Mouse (Mus musculus) heart, embryonic 10.5 days (tissue): ENCODE results near the gene Slc5a12. TPM values are rescaled to one million over a fixed set of nuclear protein-coding genes. Genes with fewer than 3 reads are reported as not detected.

Source experiments
- DNase-seq: peaks from one replicate; pipeline ENCODE4 v3.0.0-alpha.2; 2017; ENCODE audit warnings: low spot score
- H3K27ac ChIP-seq: fragments of 300-500 bp; sonication (generic); 2 replicates; pipeline ENCODE4 v1.5.1; 2016; ENCODE audit warnings: mild to moderate bottlenecking
- H3K27me3 ChIP-seq: fragments of 300-500 bp; sonication (generic); 2 replicates; pipeline ENCODE4 v1.6.1; 2016; ENCODE audit warnings: mild to moderate bottlenecking; ENCODE audit not compliant: poor library complexity, insufficient read depth, severe bottlenecking
- H3K36me3 ChIP-seq: fragments of 300-500 bp; sonication (generic); 2 replicates; pipeline ENCODE4 v1.6.1; 2016; ENCODE audit warnings: mild to moderate bottlenecking, moderate library complexity
- H3K4me1 ChIP-seq: fragments of 300-500 bp; sonication (generic); 2 replicates; pipeline ENCODE4 v1.6.1; 2016; ENCODE audit warnings: mild to moderate bottlenecking
- H3K4me3 ChIP-seq: fragments of 300-500 bp; sonication (generic); 2 replicates; pipeline ENCODE4 v1.5.1; 2016; ENCODE audit warnings: mild to moderate bottlenecking, moderate library complexity
- H3K9me3 ChIP-seq: fragments of 300-500 bp; sonication (generic); 2 replicates; pipeline ENCODE4 v1.6.1; 2016; ENCODE audit warnings: mild to moderate bottlenecking, moderate library complexity
- WGBS: fragments of 180-500 bp; shearing (Covaris S2); methylation state at CpG from one replicate; pipeline ENCODE4 v1.1.7; 2016; 5-methylcytosine and 5-hydroxymethylcytosine counted together
- polyA plus RNA-seq: library from polyadenylated mRNA; unstranded; fragments of >200 nt; fragmentation: Nextera tagmentation; extraction: Ambion mirVana; gene quantifications from 2 replicates; pipeline ENCODE4 v1.2.1, GENCODE M21; 2016

Slc5a12 gene
- not detected in 2 replicates for polyA plus RNA-seq

GRCm38 (mm10) chr2:110596932-110597331, at the start of gene Slc5a12:
TSS of gene Slc5a12 (plus strand) at chr2:110597298.
- Histone ChIP-seq H3K4me3 (no peak within 1 kb of the TSS), H3K27ac (no peak within 1 kb of the TSS), H3K4me1 (no peaks in the 10 kb centered on the region), H3K36me3 (no peaks in the 10 kb centered on the region), H3K9me3 (no peaks in the 10 kb centered on the region), H3K27me3 (no peaks in the 10 kb centered on the region)
- DNase-seq = no peak
- 61% methylated on average over 2 of the region's 2 CpGs for WGBS

GRCm38 (mm10) chr2:110556098-110556497, 41.0 kb upstream of the Slc5a12 start:
- H3K4me3 ChIP-seq = no peak overlapping the region
- DNase-seq = no peak
- H3K4me1 ChIP-seq = no peaks in the 10 kb centered on the region
- no peak overlapping the region for H3K27ac ChIP-seq
- no peaks in the 10 kb centered on the region for H3K9me3 ChIP-seq
- WGBS = 79% methylated on average over 1 of the region's 1 CpGs
- H3K27me3 ChIP-seq = no peaks in the 10 kb centered on the region
- H3K36me3 ChIP-seq = no peaks in the 10 kb centered on the region

GRCm38 (mm10) chr2:110562621-110563020, 34.5 kb upstream of the Slc5a12 start:
- no peak for DNase-seq
- WGBS = 74% methylated on average over 2 of the region's 2 CpGs
- no peaks in the 10 kb centered on the region for H3K4me1 ChIP-seq
- H3K27me3 ChIP-seq = no peaks in the 10 kb centered on the region
- no peak overlapping the region for H3K4me3 ChIP-seq
- no peaks in the 10 kb centered on the region for H3K36me3 ChIP-seq
- H3K27ac ChIP-seq = no peak overlapping the region
- no peaks in the 10 kb centered on the region for H3K9me3 ChIP-seq

- no peak overlapping the region for H3K4me3 ChIP-seq
- H3K9me3 ChIP-seq = no peaks in the 10 kb centered on the region
- H3K36me3 ChIP-seq = no peaks in the 10 kb centered on the region
- H3K4me1 ChIP-seq = no peaks in the 10 kb centered on the region
- DNase-seq = peak; percentile 74
- H3K27me3 ChIP-seq = no peaks in the 10 kb centered on the region
- 37% methylated on average over 5 of the region's 5 CpGs for WGBS
- no peak overlapping the region for H3K27ac ChIP-seq
Measured at GRCm38 (mm10) chr2:110564673-110565627, 32.1 kb upstream of the Slc5a12 start.

- no peak overlapping the region for H3K27ac ChIP-seq
- no peaks in the 10 kb centered on the region for H3K4me1 ChIP-seq
- H3K4me3 ChIP-seq = no peak overlapping the region
- no peaks in the 10 kb centered on the region for H3K9me3 ChIP-seq
- no peak for DNase-seq
- H3K36me3 ChIP-seq = no peaks in the 10 kb centered on the region
- WGBS = 85% methylated on average over 6 of the region's 6 CpGs
- no peaks in the 10 kb centered on the region for H3K27me3 ChIP-seq
Measured at GRCm38 (mm10) chr2:110586692-110587091, 10.4 kb upstream of the Slc5a12 start.

GRCm38 (mm10) chr2:110590007-110590406, 7.1 kb upstream of the Slc5a12 start:
- no peak for DNase-seq
- Histone ChIP-seq H3K36me3 (no peaks in the 10 kb centered on the region), H3K4me3 (no peak overlapping the region), H3K27ac (no peak overlapping the region), H3K27me3 (no peaks in the 10 kb centered on the region), H3K9me3 (no peaks in the 10 kb centered on the region), H3K4me1 (no peaks in the 10 kb centered on the region)
- WGBS = 65% methylated on average over 1 of the region's 1 CpGs

- WGBS = 82% methylated on average over 3 of the region's 3 CpGs
- H3K36me3 ChIP-seq = no peaks in the 10 kb centered on the region
Measured at GRCm38 (mm10) chr2:110592276-110592675, 4.8 kb upstream of the Slc5a12 start.

DNA sequence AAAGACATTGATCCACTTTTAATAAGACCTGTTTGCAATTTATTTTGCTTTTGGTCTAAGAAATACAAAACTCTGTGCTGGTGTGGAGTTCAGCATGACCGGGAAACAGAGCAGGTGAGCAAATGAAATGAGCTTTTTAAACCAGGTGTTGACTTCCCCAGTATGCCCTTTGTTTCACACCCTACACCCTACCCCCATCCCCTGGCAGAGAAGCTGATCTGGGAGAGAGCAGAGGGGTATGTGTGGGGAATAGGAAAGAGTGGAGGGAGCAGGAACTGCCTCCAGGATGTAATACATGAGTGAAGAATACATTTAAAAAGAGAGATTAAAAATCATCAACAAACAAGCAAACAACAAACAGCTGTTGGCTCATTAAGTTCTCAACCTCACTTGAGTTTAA, 47.3 kb downstream of the Slc5a12 start:
- WGBS = 59% methylated on average over 1 of the region's 1 CpGs
- Histone ChIP-seq H3K36me3 (no peaks in the 10 kb centered on the region), H3K27me3 (no peaks in the 10 kb centered on the region), H3K27ac (no peak overlapping the region), H3K4me3 (no peak overlapping the region), H3K4me1 (no peaks in the 10 kb centered on the region), H3K9me3 (no peaks in the 10 kb centered on the region)
- no peak for DNase-seq

More at GRCm38 (mm10) chr2:110592276-110592675, 4.8 kb upstream of the Slc5a12 start:
- Histone ChIP-seq H3K4me1 (no peaks in the 10 kb centered on the region), H3K4me3 (no peak overlapping the region), H3K27me3 (no peaks in the 10 kb centered on the region), H3K9me3 (no peaks in the 10 kb centered on the region), H3K27ac (no peak overlapping the region)
- no peak for DNase-seq

DNA sequence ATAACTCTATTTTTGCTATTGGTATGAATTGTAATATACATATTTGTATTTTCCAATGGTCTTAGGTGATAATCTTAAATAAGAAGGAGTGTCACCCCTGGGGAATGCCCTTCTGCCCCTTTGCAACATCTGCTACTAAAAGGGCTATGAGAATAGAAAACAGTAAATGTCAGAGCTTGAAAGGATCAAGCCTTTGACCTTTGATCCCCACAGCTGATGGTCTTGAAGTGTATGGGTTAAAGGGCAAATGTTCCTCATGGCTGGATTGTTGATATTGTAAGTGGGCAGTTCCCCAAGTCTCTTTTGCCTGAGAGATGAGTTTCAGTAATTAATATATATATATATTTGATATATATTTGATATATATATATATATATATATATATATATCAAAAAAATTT, 47.7 kb downstream of the Slc5a12 start:
- no peak overlapping the region for H3K27ac ChIP-seq
- no peaks in the 10 kb centered on the region for H3K27me3 ChIP-seq
- no peak for DNase-seq
- no peaks in the 10 kb centered on the region for H3K9me3 ChIP-seq
- no peaks in the 10 kb centered on the region for H3K36me3 ChIP-seq
- no peak overlapping the region for H3K4me3 ChIP-seq
- H3K4me1 ChIP-seq = no peaks in the 10 kb centered on the region

DNA sequence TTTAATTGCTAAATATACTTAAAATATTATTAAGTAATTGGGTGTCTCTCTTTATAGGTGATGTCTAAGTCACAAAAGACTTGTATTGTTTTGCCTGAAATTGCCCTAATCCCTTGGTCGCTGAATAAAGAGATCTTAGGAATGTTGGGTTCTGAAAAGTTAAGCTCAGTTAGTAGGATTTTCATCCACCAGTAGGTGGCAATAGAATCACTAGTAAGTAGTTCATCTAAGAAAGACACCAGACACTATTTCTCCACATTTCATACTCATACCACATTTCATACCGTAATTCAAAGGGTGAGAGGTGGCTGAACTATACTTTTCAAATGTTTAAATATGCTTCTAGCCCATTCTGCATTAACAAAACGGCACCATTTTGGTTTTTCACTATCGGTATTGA, 66.2 kb downstream of the Slc5a12 start:
- H3K4me3 ChIP-seq = no peak overlapping the region
- H3K36me3 ChIP-seq = no peaks in the 10 kb centered on the region
- no peaks in the 10 kb centered on the region for H3K27me3 ChIP-seq
- H3K4me1 ChIP-seq = no peaks in the 10 kb centered on the region
- WGBS = 49% methylated on average over 4 of the region's 4 CpGs
- no peaks in the 10 kb centered on the region for H3K9me3 ChIP-seq
- no peak overlapping the region for H3K27ac ChIP-seq
- no peak for DNase-seq

DNA sequence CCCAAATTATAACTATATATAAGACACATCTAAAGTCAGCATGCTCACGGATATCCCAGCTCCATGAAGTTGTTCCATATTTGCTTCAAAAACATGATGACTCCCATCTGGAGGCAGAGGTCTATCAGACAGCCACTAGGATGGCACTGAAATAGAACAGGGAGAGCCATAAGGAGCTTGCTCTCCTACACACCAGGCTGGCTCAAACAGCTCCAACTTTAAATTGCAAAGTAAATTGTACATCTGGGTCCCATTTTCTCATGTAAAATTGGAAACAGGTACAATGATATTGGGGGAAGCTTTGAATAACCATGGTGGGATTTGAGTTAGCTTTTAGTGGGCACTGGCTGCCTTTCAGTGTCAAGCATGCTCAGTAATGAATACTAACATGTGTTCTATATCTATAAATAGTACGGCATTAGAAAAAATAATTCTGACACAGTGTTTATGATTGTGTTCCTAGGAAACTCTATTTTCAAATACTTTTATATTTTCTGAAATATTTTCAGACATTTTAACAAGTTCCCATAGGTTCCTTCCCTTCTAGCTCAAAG, 74.0 kb downstream of the Slc5a12 start:
- H3K27me3 ChIP-seq = no peaks in the 10 kb centered on the region
- no peak for DNase-seq
- H3K9me3 ChIP-seq = no peaks in the 10 kb centered on the region
- no peak overlapping the region for H3K27ac ChIP-seq
- H3K36me3 ChIP-seq = no peaks in the 10 kb centered on the region
- no peaks in the 10 kb centered on the region for H3K4me1 ChIP-seq
- H3K4me3 ChIP-seq = no peak overlapping the region
- 87% methylated on average over 2 of the region's 2 CpGs for WGBS
